Comparison of ENCODE assay signal across 9 mouse cellular contexts in genomic region chr4:149308491-149308820, GRCm38 (mm10). TPM values are rescaled to one million over a fixed set of nuclear protein-coding genes. Genes with fewer than 3 reads are reported as not detected.
DNase-seq lines count a peak whose midpoint lies in the region; ATAC-seq and TF ChIP-seq lines count a peak whose summit lies in the region.
"Had no signal": no experiment of that assay in that cellular context is flagged by ENCODE, and none has a peak within 500 bp of the region (broad histone marks: within the 10 kb centered on the region; RNA-seq: fewer than 3 reads in every experiment).

No protein-coding gene starts in this region.

- H3K4me3 ChIP-seq in heart, embryonic 12.5 days: peak overlapping the region; percentile 94
- H3K4me3 ChIP-seq in E14TG2a.4 (replicated peaks; ENCODE audit: low read length): peak overlapping the region; percentile 93
- peak overlapping the region; percentile 100 for H3K4me3 ChIP-seq in hindbrain, embryonic 10.5 days
- H3K4me3 ChIP-seq in midbrain, embryonic 10.5 days: peak overlapping the region; percentile 80

- no peaks in the 10 kb centered on the region for H3K9me3 ChIP-seq in heart, embryonic 12.5 days (replicated peaks)
- no peaks in the 10 kb centered on the region for H3K9me3 ChIP-seq in E14TG2a.4 (ENCODE audit: low read length)
- no peaks in the 10 kb centered on the region for H3K9me3 ChIP-seq in hindbrain, embryonic 10.5 days
- no peaks in the 10 kb centered on the region for H3K9me3 ChIP-seq in midbrain, embryonic 10.5 days (replicated peaks)

- H3K4me1 ChIP-seq in heart, embryonic 12.5 days (replicated peaks): peaks cover 23% of the 10 kb centered on the region
- peaks cover 18% of the 10 kb centered on the region for H3K4me1 ChIP-seq in E14TG2a.4 (replicated peaks; ENCODE audit: low read depth, low read length)
- peaks cover 40% of the 10 kb centered on the region for H3K4me1 ChIP-seq in hindbrain, embryonic 10.5 days (replicated peaks)
- peaks cover 43% of the 10 kb centered on the region for H3K4me1 ChIP-seq in midbrain, embryonic 10.5 days

- H3K27me3 ChIP-seq in heart, embryonic 12.5 days (replicated peaks): no peaks in the 10 kb centered on the region
- H3K27me3 ChIP-seq in E14TG2a.4 (ENCODE audit: insufficient read depth, low read length): peaks cover 17% of the 10 kb centered on the region
- no peaks in the 10 kb centered on the region for H3K27me3 ChIP-seq in hindbrain, embryonic 10.5 days (ENCODE audit: insufficient read depth, poor library complexity, severe bottlenecking)
- 0 out of 2 replicates have a peak, but pooled peaks cover 5% of the 10 kb centered on the region for H3K27me3 ChIP-seq in midbrain, embryonic 10.5 days (ENCODE audit: low read depth, poor library complexity, severe bottlenecking)

- ATAC-seq in heart, embryonic 12.5 days (ENCODE audit: insufficient number of reproducible peaks, low FRiP score): no peak

- H3K9ac ChIP-seq in heart, embryonic 12.5 days: peak overlapping the region; percentile 81

- peak overlapping the region; percentile 90; the same call in 1 of the 2 replicates for H3K27ac ChIP-seq in heart, embryonic 12.5 days (ENCODE audit: poor library complexity, severe bottlenecking)
- peak overlapping the region; percentile 99 for H3K27ac ChIP-seq in hindbrain, embryonic 10.5 days
- H3K27ac ChIP-seq in midbrain, embryonic 10.5 days (replicated peaks): peak overlapping the region; percentile 97

- WGBS in heart, embryonic 12.5 days: 54% methylated on average over 3 of the region's 3 CpGs
- WGBS in hindbrain, embryonic 10.5 days: 38% methylated on average over 3 of the region's 3 CpGs
- WGBS in midbrain, embryonic 10.5 days: 48% methylated on average over 3 of the region's 3 CpGs

- peak overlapping the region; percentile 90 for H3K4me2 ChIP-seq in heart, embryonic 12.5 days

- no peak for TF ChIP-seq CTCF in E14TG2a.4 (conservative IDR thresholded peaks at IDR 0.05; ENCODE audit: low read length)

- H3K36me3 ChIP-seq in heart, embryonic 12.5 days: no peaks in the 10 kb centered on the region
- no peaks in the 10 kb centered on the region for H3K36me3 ChIP-seq in E14TG2a.4 (ENCODE audit: insufficient read depth, low read length)
- no peaks in the 10 kb centered on the region for H3K36me3 ChIP-seq in hindbrain, embryonic 10.5 days
- no peaks in the 10 kb centered on the region for H3K36me3 ChIP-seq in midbrain, embryonic 10.5 days

- no peak for DNase-seq in heart, adult 9 months (ENCODE audit: low spot score in 2 of 2)
- DNase-seq in hindbrain, embryonic 10.5 days (ENCODE audit: low spot score): no peak
- no peak for DNase-seq in midbrain, embryonic 10.5 days (ENCODE audit: low spot score)
- no peak for DNase-seq in thymus, postnatal 14 days
- DNase-seq in adrenal gland, adult 8-10 months: no peak
- no peak for DNase-seq in embryo, embryonic 11 days
- DNase-seq: cerebellum, adult 18-20 months had no signal

RNA-seq across cellular contexts. Expression of gene Kif1b, which starts 1.0 kb away (rescaled TPM):
- 60.1 and 62.9 TPM in 2 replicates for polyA plus RNA-seq in heart, embryonic 12.5 days (2016; fragmentation: Nextera tagmentation; extraction: Ambion mirVana)
- polyA plus RNA-seq in hindbrain, embryonic 10.5 days (2016; fragmentation: Nextera tagmentation; extraction: Ambion mirVana): 77.1 and 90.9 TPM in 2 replicates
- 63.4 and 82.4 TPM in 2 replicates for polyA plus RNA-seq in midbrain, embryonic 10.5 days (2016; fragmentation: Nextera tagmentation; extraction: Ambion mirVana)
- 100 to 1,000 TPM; 136 to 190 (median 174) TPM for total RNA-seq in adrenal gland, adult 8-10 months (2022)
